Mouse (Mus musculus) heart, postnatal 0 days (tissue): ENCODE measurements around the gene Sparcl1. TPM values are rescaled to one million over a fixed set of nuclear protein-coding genes. Genes with fewer than 3 reads are reported as not detected.
A peak's percentile ranks its signal among the peaks of the same experiment; 100 is the strongest.

Experiments used
- ATAC-seq: fragments of 200-750 bp; cut with Nextera tagmentation; 2 replicates; pipeline ENCODE4 v1.8.0; 2017; ENCODE audit warnings: low read depth, moderate number of reproducible peaks, moderate library complexity; ENCODE audit not compliant: insufficient read depth
- DNase-seq: peaks from one replicate; pipeline ENCODE4 v3.0.0-alpha.2; 2016; ENCODE audit warnings: low spot score
- H3K27ac ChIP-seq: fragments of 300-500 bp; sonication (generic); 2 replicates; pipeline ENCODE4 v1.5.1; 2014; ENCODE audit warnings: low read depth, mild to moderate bottlenecking
- H3K27me3 ChIP-seq: fragments of 300-500 bp; sonication (generic); 2 replicates; pipeline ENCODE4 v1.6.1; 2014; ENCODE audit warnings: low read length, mixed read lengths; ENCODE audit not compliant: control insufficient read depth, insufficient read depth
- H3K36me3 ChIP-seq: fragments of 300-500 bp; sonication (generic); replicated peaks from 2 replicates; pipeline ENCODE4 v1.6.1; 2014; ENCODE audit warnings: low read length, mixed read lengths; ENCODE audit not compliant: control insufficient read depth, insufficient read depth
- H3K4me1 ChIP-seq: fragments of 300-500 bp; sonication (generic); 2 replicates; pipeline ENCODE4 v1.6.1; 2014; ENCODE audit warnings: antibody characterized with exemption; ENCODE audit not compliant: control insufficient read depth, insufficient read depth
- H3K4me2 ChIP-seq: fragments of 300-500 bp; sonication (generic); 2 replicates; pipeline ENCODE4 v1.6.1; 2014; ENCODE audit warnings: low read depth, mild to moderate bottlenecking, low read length, moderate library complexity
- H3K4me3 ChIP-seq: fragments of 300-500 bp; sonication (generic); 2 replicates; pipeline ENCODE4 v1.5.1; 2014; ENCODE audit warnings: low read depth, low read length
- H3K9ac ChIP-seq: fragments of 300-500 bp; sonication (generic); replicated peaks from 2 replicates; pipeline ENCODE4 v1.6.1; 2014; ENCODE audit warnings: low read depth, low read length, mixed read lengths
- H3K9me3 ChIP-seq: fragments of 300-500 bp; sonication (generic); replicated peaks from 2 replicates; pipeline ENCODE4 v1.6.1; 2016; ENCODE audit warnings: low read length; ENCODE audit not compliant: control insufficient read depth
- CTCF ChIP-seq: IDR thresholded peaks from 2 replicates; pipeline ENCODE4 v1.5.1; 2016; ENCODE audit warnings: antibody characterized with exemption, control low read depth, low read depth
- EP300 ChIP-seq: IDR thresholded peaks from 2 replicates; pipeline ENCODE4 v1.6.1; 2016; ENCODE audit warnings: antibody characterized with exemption, low read depth
- WGBS: fragments of 180-500 bp; shearing (Covaris S2); extraction: QIAGEN DNeasy Blood & Tissue Kit; methylation state at CpG from one replicate; pipeline ENCODE4 v1.1.7; 2014; 5-methylcytosine and 5-hydroxymethylcytosine counted together
- polyA plus RNA-seq: library from polyadenylated mRNA; unstranded; fragments of >200 nt; fragmentation: Nextera tagmentation; extraction: Ambion mirVana; gene quantifications from 2 replicates; pipeline ENCODE4 v1.2.1, GENCODE M21; 2015
- total RNA-seq: library from RNA; depleted of rRNA; stranded (reverse); fragments of >200 nt; gene quantifications from 2 replicates; pipeline ENCODE4 v1.2.3, GENCODE M21; 2014; ENCODE audit warnings: low replicate concordance

Sparcl1 gene
- total and polyA plus RNA-seq, 2 experiments from 2014 or later = 97.3 to 168 TPM

- H3K4me3 ChIP-seq = no peak overlapping the region
- H3K27me3 ChIP-seq = no peaks in the 10 kb centered on the region
- WGBS = 86% methylated on average over 6 of the region's 6 CpGs
- no peak overlapping the region for H3K27ac ChIP-seq
- H3K4me2 ChIP-seq = no peak overlapping the region
- TF ChIP-seq EP300 (no peak), CTCF (no peak)
- no peak for ATAC-seq
- no peaks in the 10 kb centered on the region for H3K9me3 ChIP-seq
- H3K36me3 ChIP-seq = no peaks in the 10 kb centered on the region
- no peaks in the 10 kb centered on the region for H3K4me1 ChIP-seq
- no peak overlapping the region for H3K9ac ChIP-seq
- DNase-seq = no peak
Measured at GRCm38 (mm10) chr5:104150196-104150595, 36.7 kb upstream of the Sparcl1 start.

GRCm38 (mm10) chr5:104149349-104149748, 35.8 kb upstream of the Sparcl1 start:
- no peak overlapping the region for H3K27ac ChIP-seq
- TF ChIP-seq EP300 (no peak), CTCF (no peak)
- 51% methylated on average over 7 of the region's 7 CpGs for WGBS
- H3K9ac ChIP-seq = no peak overlapping the region
- no peak overlapping the region for H3K4me3 ChIP-seq
- H3K4me1 ChIP-seq = no peaks in the 10 kb centered on the region
- ATAC-seq (peak; percentile 62), DNase-seq (no peak)
- H3K36me3 ChIP-seq = no peaks in the 10 kb centered on the region
- H3K9me3 ChIP-seq = no peaks in the 10 kb centered on the region
- H3K4me2 ChIP-seq = no peak overlapping the region
- no peaks in the 10 kb centered on the region for H3K27me3 ChIP-seq

- no peaks in the 10 kb centered on the region for H3K9me3 ChIP-seq
- ATAC-seq (no peak), DNase-seq (no peak)
- no peak overlapping the region for H3K27ac ChIP-seq
- 68% methylated on average over 4 of the region's 4 CpGs for WGBS
- no peaks in the 10 kb centered on the region for H3K36me3 ChIP-seq
- H3K4me1 ChIP-seq = no peaks in the 10 kb centered on the region
- H3K4me2 ChIP-seq = no peak overlapping the region
- no peak overlapping the region for H3K9ac ChIP-seq
- TF ChIP-seq EP300 (no peak), CTCF (no peak)
- no peaks in the 10 kb centered on the region for H3K27me3 ChIP-seq
- no peak overlapping the region for H3K4me3 ChIP-seq
Measured at GRCm38 (mm10) chr5:104144057-104144456, 30.5 kb upstream of the Sparcl1 start.

- no peak for ATAC-seq
- 74% methylated on average over 2 of the region's 2 CpGs for WGBS
Measured at GRCm38 (mm10) chr5:104141067-104141466, 27.5 kb upstream of the Sparcl1 start.

GRCm38 (mm10) chr5:104137920-104138541, 24.5 kb upstream of the Sparcl1 start:
- no peaks in the 10 kb centered on the region for H3K27me3 ChIP-seq
- WGBS = 54% methylated on average over 10 of the region's 10 CpGs
- H3K36me3 ChIP-seq = no peaks in the 10 kb centered on the region
- no peak overlapping the region for H3K4me2 ChIP-seq
- no peak for ATAC-seq
- no peak overlapping the region for H3K4me3 ChIP-seq
- H3K9ac ChIP-seq = no peak overlapping the region
- H3K27ac ChIP-seq = no peak overlapping the region
- no peak for DNase-seq
- TF ChIP-seq EP300 (no peak), CTCF (no peak)
- no peaks in the 10 kb centered on the region for H3K9me3 ChIP-seq
- H3K4me1 ChIP-seq = no peaks in the 10 kb centered on the region

More at GRCm38 (mm10) chr5:104141067-104141466, 27.5 kb upstream of the Sparcl1 start:
- Histone ChIP-seq H3K27ac (no peak overlapping the region), H3K4me3 (no peak overlapping the region), H3K9ac (no peak overlapping the region), H3K4me2 (no peak overlapping the region), H3K4me1 (no peaks in the 10 kb centered on the region), H3K27me3 (no peaks in the 10 kb centered on the region), H3K9me3 (no peaks in the 10 kb centered on the region), H3K36me3 (no peaks in the 10 kb centered on the region)
- TF ChIP-seq CTCF = peak; percentile 34; the same call in 1 of the 2 replicates
- no peak for TF ChIP-seq EP300
- DNase-seq = no peak

GRCm38 (mm10) chr5:104133752-104134151, 20.2 kb upstream of the Sparcl1 start:
- Histone ChIP-seq H3K4me1 (no peaks in the 10 kb centered on the region), H3K27me3 (no peaks in the 10 kb centered on the region), H3K9ac (no peak overlapping the region), H3K9me3 (no peaks in the 10 kb centered on the region), H3K36me3 (no peaks in the 10 kb centered on the region), H3K4me2 (no peak overlapping the region), H3K27ac (no peak overlapping the region), H3K4me3 (no peak overlapping the region)
- no peak for ATAC-seq
- DNase-seq = no peak
- no peak for TF ChIP-seq EP300
- TF ChIP-seq CTCF = no peak
- WGBS = 49% methylated on average over 4 of the region's 4 CpGs
